ENCODE assay signal across 16 mouse cellular contexts in genomic region chr11:76001237-76001878, GRCm38 (mm10). TPM values are rescaled to one million over a fixed set of nuclear protein-coding genes. Genes with fewer than 3 reads are reported as not detected.
DNase-seq lines count a peak whose midpoint lies in the region; ATAC-seq lines count a peak whose summit lies in the region.
"Had no signal": no experiment of that assay in that cellular context is flagged by ENCODE, and none has a peak within 500 bp of the region (broad histone marks: within the 10 kb centered on the region; RNA-seq: fewer than 3 reads in every experiment).

No protein-coding gene starts in this region.

- peak; percentile 60 for DNase-seq in lung, postnatal 10 days
- DNase-seq in lung, postnatal 14 days: no peak
- peak; percentile 38 for DNase-seq in NIH3T3 (ENCODE audit: low read depth)
- DNase-seq: cerebellum, postnatal 10 days; heart, adult 18-20 months; layer of hippocampus, adult 9-11 months had no signal

- no peaks in the 10 kb centered on the region for H3K36me3 ChIP-seq in intestine, embryonic 16.5 days (ENCODE audit: control insufficient read depth, insufficient read depth, low read length)
- no peaks in the 10 kb centered on the region for H3K36me3 ChIP-seq in intestine, embryonic 15.5 days
- H3K36me3 ChIP-seq: embryonic facial prominence, embryonic 13.5 days; hindbrain, embryonic 12.5 days; limb, embryonic 12.5 days; lung, embryonic 15.5 days had no signal

- peaks cover 10% of the 10 kb centered on the region; the same call in 1 of the 2 replicates for H3K4me1 ChIP-seq in intestine, embryonic 16.5 days (ENCODE audit: control insufficient read depth, insufficient read depth, low read length)
- 0 out of 2 replicates have a peak, but pooled peaks cover 11% of the 10 kb centered on the region for H3K4me1 ChIP-seq in intestine, embryonic 15.5 days (replicated peaks)

- H3K4me3 ChIP-seq in intestine, embryonic 16.5 days (ENCODE audit: low read length): no peak overlapping the region
- no peak overlapping the region for H3K4me3 ChIP-seq in intestine, embryonic 15.5 days (replicated peaks)
- H3K4me3 ChIP-seq: embryonic facial prominence, embryonic 13.5 days; hindbrain, embryonic 12.5 days; limb, embryonic 12.5 days; lung, embryonic 15.5 days had no signal

- H3K27ac ChIP-seq in intestine, embryonic 16.5 days (ENCODE audit: low read length): no peak overlapping the region
- no peak overlapping the region for H3K27ac ChIP-seq in intestine, embryonic 15.5 days
- H3K27ac ChIP-seq: embryonic facial prominence, embryonic 13.5 days; hindbrain, embryonic 12.5 days; limb, embryonic 12.5 days; lung, embryonic 15.5 days had no signal

- WGBS in intestine, embryonic 16.5 days: 44% methylated on average over 3 of the region's 3 CpGs
- WGBS in intestine, embryonic 15.5 days: 49% methylated on average over 3 of the region's 3 CpGs

- H3K9ac ChIP-seq in intestine, embryonic 16.5 days (ENCODE audit: low read depth, low read length): no peak overlapping the region
- no peak overlapping the region for H3K9ac ChIP-seq in intestine, embryonic 15.5 days
- H3K9ac ChIP-seq: embryonic facial prominence, embryonic 13.5 days; hindbrain, embryonic 12.5 days; limb, embryonic 12.5 days; lung, embryonic 15.5 days had no signal

- no peak overlapping the region for H3K4me2 ChIP-seq in intestine, embryonic 16.5 days (ENCODE audit: low read depth, low read length)
- no peak overlapping the region for H3K4me2 ChIP-seq in intestine, embryonic 15.5 days (replicated peaks)
- H3K4me2 ChIP-seq: embryonic facial prominence, embryonic 13.5 days; hindbrain, embryonic 12.5 days; limb, embryonic 12.5 days; lung, embryonic 15.5 days had no signal

- no peaks in the 10 kb centered on the region for H3K9me3 ChIP-seq in intestine, embryonic 16.5 days (ENCODE audit: control insufficient read depth, low read length)
- no peaks in the 10 kb centered on the region for H3K9me3 ChIP-seq in intestine, embryonic 15.5 days
- H3K9me3 ChIP-seq: embryonic facial prominence, embryonic 13.5 days; hindbrain, embryonic 12.5 days; limb, embryonic 12.5 days; lung, embryonic 15.5 days had no signal

- peak; percentile 42; the same call in 1 of the 2 replicates for ATAC-seq in intestine, embryonic 16.5 days
- no peak for ATAC-seq in intestine, embryonic 15.5 days
- ATAC-seq in granulocyte monocyte progenitor cell, adult 5-6 weeks (replicated peaks; ENCODE audit: poor library complexity, severe bottlenecking): peak; percentile 9; the same call in 1 of the 2 replicates
- no peak for ATAC-seq in inflammation-experienced regulatory T-cells, adult 6 months
- ATAC-seq: activated CD4-positive, CD25-positive, alpha-beta regulatory T cell, adult 4 months had no signal

- no peaks in the 10 kb centered on the region for H3K27me3 ChIP-seq in intestine, embryonic 16.5 days (replicated peaks; ENCODE audit: control insufficient read depth, insufficient read depth, low read length)
- no peaks in the 10 kb centered on the region for H3K27me3 ChIP-seq in intestine, embryonic 15.5 days (replicated peaks)

RNA-seq across cellular contexts. Expression of gene 1700016K19Rik, which starts 1.6 kb away (rescaled TPM):
- 2.1 and 2.6 TPM in 2 replicates for polyA plus RNA-seq in intestine, embryonic 16.5 days (2015; fragmentation: Nextera tagmentation; extraction: Ambion mirVana)
- polyA plus RNA-seq in intestine, embryonic 15.5 days (2015; fragmentation: Nextera tagmentation; extraction: Ambion mirVana): 2.6 and 4.0 TPM in 2 replicates
- not detected in 2 replicates for total RNA-seq in granulocyte monocyte progenitor cell, adult 5-6 weeks (2014; fragmentation: Nextera tagmentation)
- total RNA-seq in granulocyte monocyte progenitor cell, adult 5-6 weeks (2017): not detected in 2 replicates
- under 1 TPM in 1 of 3 experiments, not detected in 2; 0.62 TPM for polyA plus RNA-seq in inflammation-experienced regulatory T-cells, adult 6 months (2017; shearing (Covaris generic))
- total RNA-seq: neutrophil, adult 5-6 weeks had no signal

RNA-seq across cellular contexts. Expression of gene Rflnb, which starts 26.2 kb away (rescaled TPM):
- polyA plus RNA-seq in intestine, embryonic 16.5 days (2015; fragmentation: Nextera tagmentation; extraction: Ambion mirVana): 43.3 and 48.8 TPM in 2 replicates
- 51.8 and 52.0 TPM in 2 replicates for polyA plus RNA-seq in intestine, embryonic 15.5 days (2015; fragmentation: Nextera tagmentation; extraction: Ambion mirVana)
- total RNA-seq in granulocyte monocyte progenitor cell, adult 5-6 weeks (2014; fragmentation: Nextera tagmentation): 8.1 and 14.5 TPM in 2 replicates
- 13.1 and 21.6 TPM in 2 replicates for total RNA-seq in granulocyte monocyte progenitor cell, adult 5-6 weeks (2017)
- 10 to 100 TPM in 2 of 3 experiments, 1 to 10 TPM in 1; 7.9 to 25.3 (median 24.8) TPM for polyA plus RNA-seq in inflammation-experienced regulatory T-cells, adult 6 months (2017; shearing (Covaris generic))

Comparison
In these comparisons a context has a peak if more than half of its experiments do, and no peak if none do; other contexts are left out.
1. ATAC-seq: peak in intestine, embryonic 16.5 days (single experiment) and granulocyte monocyte progenitor cell, adult 5-6 weeks (single experiment); none in intestine, embryonic 15.5 days (single experiment) and inflammation-experienced regulatory T-cells, adult 6 months (single experiment).